Mouse (Mus musculus) spleen, postnatal 0 days (tissue): Measurements from ENCODE around the gene Cenpb. TPM values are rescaled to one million over a fixed set of nuclear protein-coding genes. Genes with fewer than 3 reads are reported as not detected.

Source experiments
- polyA plus RNA-seq: library from polyadenylated mRNA; unstranded; fragments of >200 nt; fragmentation: Nextera tagmentation; extraction: Ambion mirVana; gene quantifications from 2 replicates; pipeline ENCODE4 v1.2.1, GENCODE M21; 2015

Gene Cenpb
- polyA plus RNA-seq = 7.9 and 8.0 TPM in 2 replicates

DNA sequence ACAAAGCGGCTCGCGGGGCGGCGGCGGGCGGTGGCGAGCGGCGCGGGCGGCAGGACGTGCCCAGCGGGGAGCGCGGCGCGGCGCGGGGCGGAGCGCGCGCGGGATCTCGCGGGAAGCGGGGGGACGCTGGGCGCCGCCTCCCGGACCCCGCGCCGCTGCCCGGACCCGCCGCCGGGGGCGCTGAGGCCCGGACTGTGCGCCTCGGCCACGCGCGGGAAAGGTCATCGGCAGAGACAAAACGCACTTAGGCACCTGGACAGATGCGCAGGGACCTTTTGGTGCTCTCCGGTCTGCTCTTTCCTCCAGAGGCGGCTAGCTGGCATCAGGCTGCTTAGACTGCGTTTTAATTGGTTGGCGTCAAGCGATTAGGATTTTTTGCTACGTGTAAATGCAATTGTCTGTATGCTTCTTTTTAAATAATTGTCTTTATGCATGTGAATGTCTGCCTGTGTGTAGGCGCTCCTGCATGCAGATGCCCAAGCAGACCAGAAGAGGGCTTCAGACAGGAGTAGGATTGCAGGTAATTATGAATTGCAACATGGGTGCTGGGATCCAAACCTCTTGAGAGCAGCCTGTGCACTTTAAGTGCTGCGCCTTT, at the start of gene Cenpb:
Cenpb (minus strand) TSS at position 78 of the 598 bp plus-strand sequence.

DNA sequence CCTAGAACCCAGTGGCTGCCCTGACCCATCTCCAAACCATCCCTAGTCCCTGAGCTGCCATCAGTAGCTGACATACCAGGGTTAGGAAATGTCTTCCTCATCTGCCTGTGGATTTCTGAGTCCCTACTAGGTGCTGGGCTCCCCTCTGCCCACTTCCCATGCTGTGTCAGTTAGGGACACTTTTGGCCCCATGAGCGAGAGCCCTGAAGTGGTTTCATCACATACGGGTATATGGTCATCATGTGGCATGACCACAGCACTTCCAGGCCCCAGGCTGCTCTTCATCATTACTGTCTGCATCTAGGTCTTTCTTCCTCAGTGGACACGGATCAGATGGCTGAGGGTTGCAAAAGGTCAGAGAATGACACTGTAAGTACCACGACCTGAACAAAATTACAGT, 26.9 kb upstream of the Cenpb start, which contains the start of gene Ap5s1:
Ap5s1 (plus strand) TSS at position 301 of the 400 bp plus-strand sequence.

DNA sequence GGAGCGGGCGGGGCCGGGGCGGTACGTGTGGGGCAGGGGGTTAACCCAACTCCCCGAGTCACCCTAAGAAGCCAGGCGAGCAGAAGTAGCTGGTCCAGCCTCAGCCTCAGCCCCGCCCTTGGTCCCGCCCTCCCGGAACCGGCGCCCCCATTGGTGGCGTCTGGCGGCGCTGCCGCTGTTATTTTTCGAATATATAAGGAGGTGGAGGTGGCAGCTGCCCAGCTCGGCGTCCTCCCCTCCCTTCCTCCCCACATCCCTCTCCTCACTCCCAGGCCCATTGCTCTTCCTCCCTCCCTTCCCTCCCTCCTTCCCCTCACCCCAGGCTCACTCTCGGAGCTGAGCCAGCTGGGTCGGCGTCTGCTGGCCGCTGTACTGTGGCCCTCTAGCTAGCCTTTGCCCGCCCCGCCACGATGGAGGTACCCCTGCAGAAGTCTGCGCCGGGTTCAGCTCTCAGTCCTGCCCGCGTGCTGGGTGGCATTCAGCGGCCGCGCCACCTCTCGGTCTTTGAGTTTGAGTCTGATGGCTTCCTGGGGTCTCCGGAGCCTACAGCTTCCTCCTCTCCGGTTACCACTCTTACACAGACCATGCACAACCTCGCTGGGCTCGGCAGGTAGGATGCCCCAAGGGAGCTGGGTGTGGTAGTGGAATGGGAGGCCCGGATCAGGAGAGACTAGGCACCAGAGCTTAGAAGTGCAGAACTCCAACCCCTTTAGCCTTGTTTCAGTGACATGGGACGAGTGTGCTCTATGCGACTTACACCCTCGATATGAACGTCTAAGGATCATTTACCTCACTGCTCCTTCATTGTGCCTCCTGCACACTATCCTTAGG, 7.1 kb upstream of the Cenpb start, which contains the start of the genes Cdc25b and Spef1:
Cdc25b (plus strand) TSS at position 179 of the 831 bp plus-strand sequence.
Spef1 (minus strand) TSS at position 512 of the 831 bp plus-strand sequence.

DNA sequence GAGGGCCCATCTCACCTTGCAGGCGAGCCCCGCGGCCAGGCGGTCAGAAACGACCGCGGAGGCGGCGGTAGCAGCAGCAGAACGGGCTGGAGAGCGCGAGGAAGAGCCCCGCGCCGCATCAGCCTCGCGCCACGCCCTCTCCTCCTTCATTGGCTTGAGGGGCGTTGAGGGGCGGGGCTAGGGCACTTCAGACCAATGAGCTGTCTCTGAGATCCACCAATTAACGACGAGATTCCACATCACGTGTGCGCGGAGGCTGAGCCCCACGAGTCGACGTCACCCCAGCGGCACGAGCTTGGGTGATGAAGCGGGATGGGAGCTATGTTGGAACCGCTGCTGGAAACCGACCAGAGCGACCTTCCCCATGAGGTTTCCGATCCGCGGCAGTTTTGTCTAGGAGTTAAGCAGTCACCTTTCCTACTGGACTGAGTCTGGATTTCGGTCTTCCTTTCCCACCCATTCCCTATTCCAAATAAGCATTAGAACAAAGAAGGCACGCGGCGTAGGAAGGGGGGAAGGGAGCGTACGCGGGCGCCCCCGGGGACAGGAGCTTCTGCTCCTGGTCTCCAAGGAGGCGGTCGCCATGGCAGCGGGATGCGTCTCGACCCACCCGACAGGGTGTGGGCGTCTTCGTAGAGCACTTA, 19.8 kb downstream of the Cenpb start, which contains the start of gene 1700037H04Rik:
1700037H04Rik (minus strand) TSS at position 144 of the 644 bp plus-strand sequence.

DNA sequence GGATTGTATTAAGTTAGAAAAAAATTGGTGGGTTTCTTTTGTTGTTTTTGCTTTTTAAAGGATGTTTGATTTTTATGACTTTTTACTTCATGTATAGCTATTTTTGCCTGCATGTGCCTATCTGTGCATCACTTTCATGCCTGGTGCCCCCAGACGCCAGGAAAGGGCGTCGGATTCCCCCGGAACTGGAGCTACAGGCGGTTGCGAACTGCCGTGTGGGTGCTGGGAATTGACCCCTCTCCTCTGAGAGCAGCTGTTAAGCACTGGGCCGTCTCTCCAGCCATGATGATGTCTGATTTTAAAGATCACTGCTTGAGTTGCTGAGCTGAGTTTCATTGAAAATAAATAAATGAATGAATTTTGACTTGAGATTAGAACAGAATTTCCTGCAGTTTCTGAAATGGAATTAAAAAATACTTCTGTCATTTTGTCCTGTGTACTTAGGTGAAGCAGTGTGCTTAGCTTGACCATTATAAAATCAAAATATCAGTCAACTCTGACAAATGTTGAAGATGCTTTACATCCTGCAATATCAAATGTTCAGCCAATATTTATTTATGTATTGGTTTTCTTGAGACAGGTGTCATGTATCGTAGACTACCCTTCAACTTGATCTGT, 46.8 kb downstream of the Cenpb start, which contains the start of gene Gm11037:
Gm11037 (plus strand) TSS at position 568 of the 618 bp plus-strand sequence.

DNA sequence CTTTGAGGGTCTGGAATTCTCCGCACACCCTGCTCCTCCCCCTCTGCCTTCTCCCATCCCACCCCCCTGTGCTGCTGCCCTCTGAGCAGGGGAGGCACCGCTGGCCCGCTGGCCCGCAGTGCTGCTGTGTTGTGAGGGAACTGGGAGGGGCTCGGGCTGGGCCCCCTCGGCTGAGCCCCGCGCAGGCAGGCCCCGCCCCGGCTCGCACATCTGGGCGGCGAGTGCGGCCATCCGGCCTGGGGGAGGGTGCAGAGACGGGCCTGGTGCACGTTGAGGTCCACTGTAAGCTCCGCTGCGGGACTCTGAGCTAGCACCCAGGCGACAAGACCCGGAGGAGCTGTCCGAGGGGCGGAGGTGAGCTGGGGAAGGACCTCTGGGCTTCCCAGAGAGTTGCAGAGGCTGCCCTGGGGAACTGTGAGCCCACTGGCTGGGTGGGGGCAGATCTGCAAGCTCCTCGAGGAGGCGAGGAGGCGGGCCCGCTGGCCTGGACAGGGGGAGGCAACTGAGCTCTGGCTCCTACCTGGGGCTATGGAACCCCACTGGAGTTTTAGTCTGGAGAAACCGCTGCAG, 52.6 kb downstream of the Cenpb start, which contains the start of gene Hspa12b:
Hspa12b (plus strand) TSS at position 120 of the 570 bp plus-strand sequence.

Other genes with a start within 250 kb of the Cenpb start
- gene Gfra4, start 137.0 kb downstream of the Cenpb start, polyA plus RNA-seq = 0.41 and 0.48 TPM in 2 replicates
- gene Adam33, start 116.3 kb downstream of the Cenpb start, polyA plus RNA-seq = 2.5 and 2.9 TPM in 2 replicates
- 0.97 and 1.6 TPM in 2 replicates for gene Siglec1, start 93.3 kb downstream of the Cenpb start, polyA plus RNA-seq
- 2.3 and 2.4 TPM in 2 replicates for gene Hspa12b, start 52.8 kb downstream of the Cenpb start, polyA plus RNA-seq
- gene Gm11037, start 46.6 kb downstream of the Cenpb start, polyA plus RNA-seq = not detected in 2 replicates
- gene 1700037H04Rik, start 20.0 kb downstream of the Cenpb start, polyA plus RNA-seq = 138 and 153 TPM in 2 replicates
- 139 and 157 TPM in 2 replicates for gene Cdc25b, start 6.9 kb upstream of the Cenpb start, polyA plus RNA-seq
- 1.9 and 2.2 TPM in 2 replicates for gene Spef1, start 7.2 kb upstream of the Cenpb start, polyA plus RNA-seq
- gene Ap5s1, start 27.0 kb upstream of the Cenpb start, polyA plus RNA-seq = 19.9 and 21.3 TPM in 2 replicates
- gene Mavs, start 54.0 kb upstream of the Cenpb start, polyA plus RNA-seq = 20.3 and 20.8 TPM in 2 replicates
- gene Pank2, start 82.4 kb upstream of the Cenpb start, polyA plus RNA-seq = 34.0 and 37.5 TPM in 2 replicates
- 0.59 and 0.98 TPM in 2 replicates for gene Rnf24, start 172.8 kb upstream of the Cenpb start, polyA plus RNA-seq